Mouse (Mus musculus): ENCODE results near the gene Selenon.

GRCm38 (mm10) chr4:134506713-134507112 is 45.3 kb downstream of the Selenon start:
- TF ChIP-seq CTCF (IDR thresholded peaks at IDR 0.05; ENCODE audit: low read depth, low read length): no peak
- no peak for TF ChIP-seq POLR2A (IDR thresholded peaks at IDR 0.05; ENCODE audit: extremely low read depth, insufficient read depth, low read length)
